Mouse (Mus musculus): Measurements from ENCODE around the gene Cela2a. TPM values are rescaled to one million over a fixed set of nuclear protein-coding genes. Genes with fewer than 3 reads are reported as not detected.

Cela2a gene
- polyA plus RNA-seq, 1 experiment = 1.7 TPM

DNA sequence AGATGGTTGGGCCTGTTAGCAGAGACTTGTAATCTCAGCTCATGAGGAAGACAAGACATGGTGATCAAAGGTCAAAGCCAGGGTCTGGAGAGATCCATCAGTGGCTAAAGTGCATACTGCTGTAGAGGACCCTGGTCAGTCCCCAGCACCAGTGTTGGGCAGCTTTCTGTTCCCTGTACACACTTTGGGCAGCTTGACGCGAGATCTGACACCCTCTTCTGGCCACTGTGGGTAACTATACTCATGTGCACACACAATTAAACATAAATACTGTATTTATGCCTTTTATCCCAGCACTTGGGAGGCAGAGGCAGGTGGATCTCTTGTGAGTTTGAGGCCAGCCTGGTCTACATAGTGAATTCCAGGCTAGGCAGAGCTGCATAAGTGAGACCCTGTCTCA is 15.0 kb downstream of the Cela2a start:
- DNase-seq (ENCODE audit: low read depth, low spot score) = no peak
- 96% methylated on average over 2 of the region's 2 CpGs for WGBS

DNA sequence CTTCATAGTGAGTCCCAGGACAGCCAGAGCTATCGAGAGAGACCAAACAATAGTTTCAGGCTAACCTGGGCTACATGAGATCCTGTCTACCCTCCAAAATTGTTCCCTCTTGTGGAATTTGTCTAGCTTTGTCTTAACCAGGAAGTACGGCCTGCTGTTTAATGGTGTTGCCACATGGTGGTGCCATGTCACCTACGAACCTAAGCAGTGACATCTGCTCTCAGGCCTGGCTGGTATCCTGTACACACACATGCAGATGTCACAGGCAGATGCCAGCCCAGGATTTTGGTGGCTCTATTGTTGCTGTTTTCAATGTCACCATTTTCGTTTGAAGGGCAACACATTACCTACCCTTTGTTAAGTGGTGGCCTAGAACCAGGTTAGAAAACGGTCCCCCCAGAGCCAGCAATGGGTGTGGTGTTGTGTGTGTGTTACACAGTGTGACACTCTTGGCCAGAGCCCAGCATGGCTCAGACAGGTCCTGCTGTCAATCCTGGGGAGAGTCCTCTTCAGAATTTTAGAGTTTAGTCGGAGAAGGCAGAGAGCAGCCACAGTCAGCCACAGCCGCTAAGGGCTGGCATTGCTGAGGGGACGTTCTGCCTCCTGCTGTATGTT is 16.0 kb downstream of the Cela2a start:
- 68% methylated on average over 8 of the region's 8 CpGs for WGBS
- DNase-seq (ENCODE audit: low read depth, low spot score) = no peak

DNA sequence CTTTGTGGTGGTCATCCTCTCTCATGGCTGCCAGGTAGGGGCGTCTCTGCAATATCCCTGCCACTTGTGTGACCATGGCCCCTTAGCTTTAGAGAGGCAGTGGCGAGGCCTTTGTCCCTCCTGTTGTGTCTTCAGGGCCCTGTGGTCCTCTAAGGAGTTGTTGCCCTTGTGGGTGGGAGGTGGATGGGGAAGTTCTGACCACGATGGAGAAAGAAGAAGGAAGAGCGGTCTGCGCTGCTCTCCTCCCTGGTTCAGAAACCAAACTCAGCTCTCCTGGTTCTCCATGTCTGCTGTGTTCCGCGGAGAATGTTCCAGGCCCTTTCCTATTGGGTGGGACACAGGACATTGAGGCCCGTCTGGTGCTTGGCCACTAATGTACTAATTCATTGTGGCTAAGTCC is 20.1 kb downstream of the Cela2a start:
- 96% methylated on average over 8 of the region's 8 CpGs for WGBS
- no peak for DNase-seq (ENCODE audit: low read depth, low spot score)

DNA sequence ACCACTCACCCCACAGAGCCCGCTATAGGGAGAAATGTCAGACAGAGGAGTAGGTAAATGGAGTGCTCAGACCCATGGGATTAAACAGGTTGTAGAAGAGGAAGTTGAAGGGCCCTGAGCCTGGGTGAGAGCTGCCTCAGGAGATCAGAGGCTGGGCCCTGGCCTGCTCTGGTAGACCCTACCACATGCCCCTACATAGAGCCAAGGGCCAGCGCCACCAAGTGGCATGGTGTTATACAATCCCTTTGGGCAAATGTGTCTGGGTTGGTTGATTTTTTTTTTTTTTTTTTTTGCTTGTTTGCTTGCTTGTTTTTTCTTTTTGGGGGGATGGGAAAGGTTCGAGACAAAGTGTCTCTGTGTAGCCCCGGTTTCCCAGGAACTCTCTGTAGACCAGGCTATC is 21.9 kb downstream of the Cela2a start:
- WGBS = 83% methylated on average over 4 of the region's 4 CpGs
- DNase-seq (ENCODE audit: low read depth, low spot score) = no peak

DNA sequence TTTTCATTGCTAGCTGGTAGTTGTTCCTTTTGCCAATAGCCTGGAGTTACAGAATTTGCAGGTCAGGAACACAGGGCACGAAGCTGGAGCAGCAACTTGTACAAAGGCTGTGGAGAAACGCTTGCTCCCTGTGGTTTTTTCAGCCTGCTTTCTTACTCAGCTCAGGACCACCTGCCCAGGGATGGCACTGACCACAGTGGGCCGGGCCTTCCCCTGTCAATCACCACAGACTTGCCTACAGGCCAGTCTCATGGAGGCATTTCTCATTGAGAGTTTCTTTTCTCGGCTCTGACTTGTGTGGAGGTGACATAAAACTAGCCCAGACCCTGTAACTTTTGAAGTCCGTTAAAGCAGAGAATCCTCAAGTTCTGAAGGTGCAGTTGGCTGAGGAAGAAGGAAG is 28.4 kb downstream of the Cela2a start:
- no peak for DNase-seq (ENCODE audit: low read depth, low spot score)
- WGBS = 92% methylated on average over 5 of the region's 5 CpGs

DNA sequence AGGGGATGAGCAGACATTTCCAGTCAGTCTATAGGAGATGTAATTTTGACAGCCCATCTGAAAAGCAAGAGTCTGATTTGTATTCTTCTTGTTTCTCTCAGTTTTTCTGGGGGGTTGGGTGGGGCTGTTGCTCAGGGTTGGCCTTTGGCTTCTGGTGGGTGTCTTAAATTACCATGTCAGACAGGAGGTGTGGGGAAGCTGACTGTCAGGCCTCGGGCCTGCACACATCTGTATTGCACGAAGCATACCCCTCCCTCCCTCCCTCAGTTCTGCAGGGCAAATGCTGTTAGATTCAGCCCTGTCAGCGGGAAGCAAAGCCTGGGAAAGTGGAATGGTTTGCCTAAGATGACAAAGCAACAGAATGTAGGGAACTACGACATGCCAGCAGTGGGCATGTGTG is 29.0 kb downstream of the Cela2a start:
- 87% methylated on average over 4 of the region's 4 CpGs for WGBS
- DNase-seq (ENCODE audit: low read depth, low spot score) = no peak

DNA sequence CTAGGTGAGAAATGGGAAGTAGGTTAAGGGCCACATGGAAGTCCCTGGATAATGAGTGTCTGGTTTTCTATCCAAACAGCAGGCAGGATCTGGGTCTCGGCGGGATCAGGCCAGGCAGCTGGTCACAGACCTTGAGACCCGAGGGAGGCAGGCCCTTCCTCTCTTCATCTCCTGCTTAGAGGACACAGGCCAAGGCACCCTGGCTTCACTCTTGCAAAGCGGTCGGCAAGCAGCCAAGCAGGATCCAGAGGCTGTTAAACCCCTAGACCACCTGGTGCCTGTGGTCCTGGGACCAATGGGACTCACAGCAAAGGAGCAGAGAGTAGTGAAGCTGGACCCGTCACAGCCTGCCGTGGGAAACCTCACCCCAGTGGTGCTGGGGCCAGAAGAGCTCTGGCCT is 29.6 kb downstream of the Cela2a start:
- no peak for DNase-seq (ENCODE audit: low read depth, low spot score)
- 64% methylated on average over 7 of the region's 7 CpGs for WGBS

DNA sequence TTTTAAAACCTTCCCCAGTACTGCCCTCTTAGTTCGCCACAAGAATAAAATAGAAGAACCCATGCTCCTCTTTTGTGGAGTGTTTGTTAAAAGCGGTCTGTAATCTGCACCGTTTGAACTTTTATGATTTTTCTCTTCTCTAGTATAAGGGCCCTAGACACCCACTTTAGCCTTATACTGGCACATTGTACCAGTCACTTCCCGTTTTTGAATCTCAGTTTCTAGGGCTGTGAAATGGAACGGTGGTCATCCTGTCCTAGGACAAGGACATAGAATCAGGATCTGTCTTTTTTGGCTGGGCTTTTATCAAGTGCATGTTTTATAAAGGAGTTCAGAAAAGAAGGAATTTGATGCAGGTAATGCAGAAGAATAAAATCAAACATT is 31.8 kb downstream of the Cela2a start:
- 2% methylated on average over 5 of the region's 5 CpGs for WGBS
- DNase-seq (ENCODE audit: low read depth, low spot score) = no peak

DNA sequence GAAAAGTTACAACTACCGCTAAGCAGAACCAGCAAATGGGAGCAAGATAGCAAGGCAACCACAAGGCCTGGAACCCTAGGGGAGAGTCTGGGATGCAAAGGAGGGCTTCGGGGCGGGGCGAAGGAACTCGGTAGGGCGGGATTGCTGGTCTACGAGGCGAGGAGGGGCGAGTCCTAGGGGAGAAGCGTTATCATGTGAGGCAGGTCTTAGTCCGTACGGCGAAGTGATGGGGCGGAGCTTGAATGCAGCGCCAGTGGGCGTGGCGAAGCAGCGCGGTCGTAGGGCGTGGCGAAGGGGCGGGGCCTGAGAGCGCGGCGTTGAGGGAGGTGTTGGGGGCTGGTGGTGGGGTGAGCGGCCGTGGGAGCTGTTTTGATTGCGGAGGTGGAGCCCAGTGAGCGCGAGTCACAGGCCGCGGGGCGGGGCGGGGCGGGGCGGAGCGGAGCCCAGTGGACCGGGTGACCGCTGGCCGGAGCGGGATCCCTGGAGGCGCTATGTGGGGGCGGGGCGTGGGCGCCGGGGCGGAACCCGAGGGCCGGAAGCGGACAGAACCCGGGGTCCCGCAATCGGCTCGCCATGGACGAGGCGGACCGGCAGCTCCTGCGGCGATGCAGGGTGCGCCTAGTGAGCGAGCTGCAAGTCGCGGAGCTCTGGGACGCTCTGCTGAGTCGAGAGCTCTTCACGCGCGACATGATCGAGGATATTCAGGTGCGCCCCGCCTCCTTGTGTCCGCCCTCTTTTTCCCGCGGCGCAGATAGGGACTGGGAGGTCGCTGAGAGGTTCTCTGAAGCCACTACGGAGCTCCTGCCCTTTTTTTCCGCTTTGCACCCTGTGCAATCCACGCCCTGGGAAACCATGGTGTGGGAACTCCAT is 32.4 kb downstream of the Cela2a start, which contains the start of gene Casp9:
TSS of gene Casp9 (plus strand) at position 331 of the 870 bp plus-strand sequence.
- WGBS = under 1% methylated on average over 80 of the region's 80 CpGs

DNA sequence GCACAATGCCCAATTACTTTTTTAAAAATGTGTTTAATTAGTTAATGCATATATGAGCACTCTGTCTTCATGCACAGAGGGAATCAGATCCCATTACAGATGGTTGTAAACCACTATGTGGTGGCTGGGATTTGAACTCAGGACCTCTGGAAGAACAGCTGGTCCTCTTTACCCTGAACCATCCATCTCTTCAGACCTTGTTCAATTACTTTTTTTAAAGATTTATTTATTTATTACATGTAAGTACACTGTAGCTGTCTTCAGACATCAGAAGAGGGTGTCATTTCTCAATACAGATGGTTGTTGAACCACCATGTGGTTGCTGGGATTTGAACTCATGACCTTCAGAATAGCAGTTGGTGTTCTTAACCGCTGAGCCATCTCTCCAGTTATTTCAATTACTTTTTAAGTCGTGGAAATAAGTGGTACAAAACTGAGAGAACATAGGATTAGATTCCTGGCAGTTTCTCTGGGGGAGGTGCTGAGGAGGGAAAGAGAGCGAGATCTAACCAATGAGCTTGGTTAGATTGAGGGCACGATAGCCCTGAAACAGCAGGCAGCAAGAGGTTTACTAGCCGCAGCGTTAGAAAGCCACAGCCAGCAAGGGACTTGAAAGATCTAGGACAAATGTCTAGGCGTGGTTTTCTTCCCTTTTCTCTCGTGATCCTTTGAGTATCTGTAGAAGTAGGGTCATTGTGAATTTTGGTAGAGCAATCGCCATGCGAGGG is 33.2 kb downstream of the Cela2a start:
- DNase-seq (ENCODE audit: low read depth, low spot score) = no peak
- WGBS = 10% methylated on average over 10 of the region's 10 CpGs

More for the DNA sequence above, 32.4 kb downstream of the Cela2a start, which contains the start of gene Casp9:
- peak; percentile 88 for DNase-seq (ENCODE audit: low read depth, low spot score)

DNA sequence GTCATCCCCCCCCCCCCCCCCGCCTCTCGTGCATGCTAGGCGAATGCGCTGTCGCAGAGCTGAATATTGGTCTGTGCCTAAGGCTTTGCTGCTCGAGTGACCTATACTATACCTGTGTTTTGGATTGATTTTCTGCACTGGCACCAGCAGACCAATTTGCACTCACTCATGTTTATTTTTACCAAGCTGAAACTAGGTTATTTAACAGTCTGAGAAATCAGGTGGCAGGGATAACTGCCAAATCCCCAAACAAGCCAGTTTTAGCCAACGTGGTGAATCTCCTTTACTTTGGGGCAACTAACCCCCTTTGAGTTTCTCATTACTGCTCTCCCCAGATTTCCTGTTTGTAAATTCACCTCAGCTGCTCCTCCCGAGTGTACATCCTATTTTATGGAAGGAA is 34.0 kb downstream of the Cela2a start:
- 70% methylated on average over 8 of the region's 8 CpGs for WGBS
- no peak for DNase-seq (ENCODE audit: low read depth, low spot score)

DNA sequence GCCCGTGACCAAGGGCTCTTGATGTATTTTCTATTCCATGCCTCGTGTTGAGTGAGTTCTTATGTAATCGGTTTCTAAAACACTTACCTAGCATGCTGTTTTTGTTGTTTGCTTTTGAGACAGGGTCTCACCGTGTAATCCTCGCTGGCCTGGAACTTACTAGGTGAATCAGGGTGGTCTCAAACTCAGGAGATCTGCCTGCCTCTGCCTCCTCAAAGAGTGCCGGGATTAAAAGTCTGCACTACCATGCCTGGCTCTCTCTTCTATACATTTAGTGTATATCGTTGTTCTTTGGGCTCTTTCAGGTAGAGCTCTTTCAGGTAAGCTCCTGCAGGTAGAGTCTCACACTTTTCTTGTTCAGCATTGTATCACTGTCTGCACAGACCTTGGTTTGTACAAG is 34.5 kb downstream of the Cela2a start:
- no peak for DNase-seq (ENCODE audit: low read depth, low spot score)
- WGBS = 90% methylated on average over 7 of the region's 7 CpGs

DNA sequence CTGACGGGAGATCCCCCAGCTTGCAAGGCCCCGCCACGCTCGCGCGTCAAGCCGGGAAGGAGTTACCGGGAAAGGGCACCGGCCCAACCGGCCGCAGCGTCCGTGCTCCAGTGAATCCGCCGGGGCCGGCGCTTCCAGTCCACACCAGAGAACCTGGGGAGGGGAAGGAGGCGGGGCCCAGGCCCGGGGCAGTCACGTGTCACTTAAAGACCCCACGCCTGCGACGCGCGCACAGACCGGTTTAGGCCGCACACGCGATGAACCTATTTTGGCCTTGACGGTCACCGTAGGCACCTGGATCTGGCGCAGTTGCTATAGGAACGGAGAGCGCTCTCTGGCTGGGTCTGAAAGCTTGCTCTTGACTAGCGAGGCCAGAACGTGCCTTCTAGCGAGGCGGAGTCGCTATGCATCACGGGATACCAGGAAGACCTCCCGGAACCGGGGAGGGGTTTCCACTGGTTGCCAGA is 35.4 kb downstream of the Cela2a start, which contains the start of gene Dnajc16:
TSS of gene Dnajc16 (minus strand) at position 408 of the 467 bp plus-strand sequence.
- WGBS = under 1% methylated on average over 42 of the region's 42 CpGs
- peak; percentile 99 for DNase-seq (ENCODE audit: low read depth, low spot score)

DNA sequence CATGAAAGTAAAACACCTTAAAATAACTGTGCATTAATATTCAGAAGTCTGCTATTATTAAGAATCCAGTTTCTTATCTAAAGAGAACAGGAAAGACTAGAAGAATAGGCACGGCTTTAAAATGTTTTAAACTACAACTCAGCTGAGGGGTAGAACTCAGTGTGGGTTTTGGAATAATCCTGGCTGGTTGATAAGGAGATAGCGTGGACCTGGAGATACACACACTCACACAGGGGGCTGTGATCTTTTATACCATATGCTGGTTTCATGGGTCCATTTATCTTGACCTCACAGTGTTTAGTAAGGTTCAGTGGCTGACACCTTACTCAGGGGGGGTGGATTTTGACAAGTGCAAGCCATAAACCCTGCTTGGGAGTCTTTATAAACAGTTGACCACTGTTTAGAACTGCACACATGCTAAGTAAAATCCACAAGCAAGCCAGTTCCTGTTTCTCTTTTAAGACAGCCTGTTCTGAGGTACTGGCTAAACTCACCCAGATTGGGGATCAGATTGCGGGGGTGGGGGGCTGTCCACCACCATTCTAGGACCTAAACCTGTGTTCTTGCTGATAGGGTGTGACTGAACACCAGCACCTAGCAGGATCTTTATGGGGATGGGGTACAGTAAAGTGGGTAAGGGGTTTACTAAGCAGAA is 36.3 kb downstream of the Cela2a start:
- 34% methylated on average over 3 of the region's 3 CpGs for WGBS
- DNase-seq (ENCODE audit: low read depth, low spot score) = no peak

DNA sequence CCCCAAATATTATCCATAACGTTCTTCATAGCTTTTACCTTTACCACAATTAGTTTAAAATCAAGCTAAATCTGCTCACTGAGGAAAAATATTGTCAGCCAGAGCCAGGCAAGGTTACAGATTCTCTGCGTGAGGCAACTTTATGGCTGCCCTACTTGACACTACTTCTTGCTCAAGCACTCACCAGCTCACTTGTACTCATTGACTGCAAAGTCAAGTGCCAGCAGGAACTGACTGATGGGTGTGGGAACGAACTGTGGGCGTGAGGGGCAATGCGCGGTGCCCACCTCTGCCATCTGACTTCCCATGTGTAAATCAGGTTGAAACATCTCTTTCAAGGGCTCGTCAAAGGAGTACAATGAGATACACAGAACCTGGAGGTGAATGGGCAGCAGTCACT is 38.5 kb downstream of the Cela2a start:
- WGBS = 56% methylated on average over 7 of the region's 7 CpGs
- no peak for DNase-seq (ENCODE audit: low read depth, low spot score)

DNA sequence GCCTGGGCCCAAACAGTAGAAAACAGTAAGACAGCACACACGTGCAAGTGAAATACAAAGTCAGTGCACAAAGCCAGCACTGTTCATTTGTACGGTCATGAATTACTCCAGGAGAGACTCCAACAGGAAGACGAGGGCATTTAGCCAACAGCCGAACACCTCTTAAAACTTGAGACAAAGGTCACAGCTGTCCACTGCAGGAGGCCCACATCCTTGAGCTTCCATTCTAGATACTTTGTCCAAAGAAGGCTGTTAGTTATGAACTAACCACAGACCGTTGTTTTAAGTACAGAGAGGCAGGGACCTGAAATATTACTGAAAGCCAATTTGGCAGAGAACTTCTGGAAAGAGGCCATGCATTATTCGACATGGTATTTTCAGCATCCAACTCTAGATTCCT is 38.9 kb downstream of the Cela2a start:
- no peak for DNase-seq (ENCODE audit: low read depth, low spot score)
- 16% methylated on average over 6 of the region's 6 CpGs for WGBS

DNA sequence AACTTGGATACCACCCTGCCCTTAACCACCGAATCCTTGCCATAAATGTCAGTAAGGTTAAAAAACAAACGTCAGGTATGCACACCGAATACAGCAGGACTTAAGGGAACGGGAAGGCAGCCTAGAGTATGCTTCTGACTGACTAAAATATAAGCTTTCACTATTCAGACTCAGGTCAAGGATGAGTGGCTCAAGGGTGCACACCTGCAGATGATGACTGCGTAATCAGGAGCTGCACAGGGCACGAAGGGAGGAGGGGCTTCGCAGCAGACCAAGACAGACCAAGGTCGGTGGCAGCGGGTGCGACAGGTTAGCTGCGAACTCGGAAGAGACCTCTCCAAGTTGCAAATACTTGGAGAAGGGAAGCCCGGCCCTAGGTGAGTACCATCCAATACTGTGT is 39.8 kb downstream of the Cela2a start:
- no peak for DNase-seq (ENCODE audit: low read depth, low spot score)
- WGBS = 77% methylated on average over 13 of the region's 13 CpGs

DNA sequence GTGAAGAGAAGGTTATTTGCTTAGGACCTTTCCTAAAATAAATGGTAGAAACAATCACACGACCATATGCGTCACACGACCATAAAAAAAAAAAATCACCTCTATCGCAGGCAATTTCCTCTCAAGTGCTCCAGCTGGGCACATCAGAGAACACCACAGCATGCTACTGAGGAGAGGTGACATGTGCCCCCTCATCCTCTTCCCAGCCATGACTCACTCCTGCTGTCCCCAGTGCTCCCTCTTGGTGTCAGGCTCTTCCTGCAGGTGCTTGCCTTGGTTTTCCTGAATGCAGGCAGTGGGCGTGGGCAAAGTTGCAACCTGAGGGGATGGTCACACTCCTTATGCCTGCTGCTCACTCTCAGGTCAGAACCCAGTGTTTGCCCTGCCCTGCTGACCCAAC is 41.1 kb downstream of the Cela2a start:
- no peak for DNase-seq (ENCODE audit: low read depth, low spot score)
- 48% methylated on average over 5 of the region's 5 CpGs for WGBS

DNA sequence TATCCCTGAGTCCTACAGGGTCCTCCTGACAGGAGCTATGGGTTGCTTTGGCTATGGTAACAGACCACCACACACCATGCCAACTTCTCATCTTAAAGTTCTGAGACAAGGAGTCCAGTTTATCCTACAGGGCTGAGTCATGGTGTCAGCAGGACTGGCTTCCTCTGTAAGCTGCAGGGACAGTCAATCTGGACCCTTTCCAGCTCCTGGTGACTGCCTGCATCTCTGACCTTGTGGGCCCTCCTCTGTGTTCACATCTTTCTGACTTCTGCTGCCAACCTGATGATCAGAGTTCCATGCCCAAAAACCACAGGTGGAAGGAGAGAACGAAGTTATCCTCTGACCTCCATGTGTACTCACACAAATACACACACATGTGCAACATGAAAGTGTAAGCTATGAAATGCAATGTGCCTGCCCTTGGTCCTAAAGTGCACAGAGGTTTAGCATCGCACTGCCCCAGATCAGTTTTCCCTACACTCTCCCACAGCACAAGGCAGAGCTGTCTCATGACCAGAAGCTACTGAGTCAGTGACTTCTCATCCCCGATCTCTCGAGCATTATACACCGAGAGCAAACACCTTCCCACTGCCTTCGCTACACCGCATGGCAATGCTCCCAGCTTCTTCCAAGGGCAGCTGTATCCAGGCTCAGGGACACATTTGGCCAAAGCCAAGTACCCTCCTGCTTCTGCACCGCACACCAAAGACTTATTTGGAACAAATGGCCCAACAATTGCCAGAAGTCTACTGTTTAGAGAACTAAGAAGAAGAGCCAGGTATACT is 44.6 kb downstream of the Cela2a start:
- no peak for DNase-seq (ENCODE audit: low read depth, low spot score)
- WGBS = 92% methylated on average over 8 of the region's 8 CpGs
